Mouse (Mus musculus): ENCODE data around the gene Ugt2b38. TPM values are rescaled to one million over a fixed set of nuclear protein-coding genes. Genes with fewer than 3 reads are reported as not detected.
A peak's percentile ranks its signal among the peaks of the same experiment; 100 is the strongest.
"Not testable (repeated sequence)": the region's sequence is repeated elsewhere in the genome, so short reads cannot be mapped to it uniquely, and the experiment has no call there.

Ugt2b38 gene
- not detected in 2 replicates for polyA plus RNA-seq (2015; fragmentation: Nextera tagmentation; extraction: Ambion mirVana)

DNA sequence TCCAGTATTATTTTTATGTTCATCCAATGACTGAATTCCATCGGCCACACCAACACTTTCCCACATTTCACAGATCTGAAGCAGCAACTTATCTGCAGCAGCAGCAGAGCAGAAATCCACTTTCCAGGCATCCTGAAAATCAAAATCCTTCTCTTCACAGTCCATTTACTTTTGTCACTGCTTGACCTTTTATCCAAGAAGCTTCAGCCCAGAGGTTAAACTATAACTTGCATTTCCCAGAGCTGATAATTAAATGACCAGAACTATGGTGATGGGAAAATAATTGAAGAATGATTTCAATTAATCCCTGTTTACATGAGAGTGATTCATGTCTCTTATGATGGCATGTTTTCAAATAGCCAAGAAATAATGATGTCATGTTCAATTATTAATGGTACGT lies at the start of gene Ugt2b38:
TSS of gene Ugt2b38 (minus strand) at position 163 of the 400 bp plus-strand sequence.
- 91% methylated on average over 1 of the region's 2 CpGs for WGBS
- H3K4me2 ChIP-seq; H3K9me3 ChIP-seq; H3K36me3 ChIP-seq; H3K9ac ChIP-seq; H3K4me1 ChIP-seq; H3K27me3 ChIP-seq (replicated peaks); ATAC-seq (ENCODE audit: insufficient read depth, low FRiP score, low read depth); H3K4me3 ChIP-seq (replicated peaks); H3K27ac ChIP-seq: not testable (repeated sequence)

DNA sequence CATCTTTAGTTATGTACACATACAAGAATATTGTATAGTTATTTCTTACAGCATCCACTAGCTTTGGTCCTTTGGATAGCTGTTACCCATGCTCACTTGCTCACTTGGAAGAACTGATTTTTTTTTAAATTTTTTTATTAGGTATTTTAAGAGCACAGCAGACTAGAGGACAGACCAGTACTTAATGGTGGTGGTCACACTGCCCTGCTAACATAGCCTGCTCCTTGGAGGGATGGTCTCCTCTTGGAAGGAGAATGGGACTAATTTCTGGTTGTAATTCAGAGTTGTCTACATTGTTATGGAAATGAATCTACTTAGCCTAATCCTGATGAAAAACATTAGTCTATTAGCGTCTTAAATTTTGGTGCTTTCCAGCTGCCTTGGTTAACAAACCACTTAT lies 34.8 kb upstream of the Ugt2b38 start:
- no peak overlapping the region for H3K27ac ChIP-seq
- no peaks in the 10 kb centered on the region for H3K36me3 ChIP-seq
- H3K4me2 ChIP-seq: no peak overlapping the region
- no peak for ATAC-seq (ENCODE audit: insufficient read depth, low FRiP score, low read depth)
- no peaks in the 10 kb centered on the region for H3K27me3 ChIP-seq (replicated peaks)
- no peaks in the 10 kb centered on the region for H3K4me1 ChIP-seq
- H3K9ac ChIP-seq: no peak overlapping the region
- H3K9me3 ChIP-seq: no peaks in the 10 kb centered on the region
- H3K4me3 ChIP-seq (replicated peaks): no peak overlapping the region
- WGBS: 58% methylated on average over 1 of the region's 1 CpGs

GRCm38 (mm10) chr5:87457701-87458100 lies 33.7 kb upstream of the Ugt2b38 start:
- Histone ChIP-seq H3K27me3 (replicated peaks) (no peaks in the 10 kb centered on the region), H3K4me3 (replicated peaks) (no peak overlapping the region), H3K4me2 (no peak overlapping the region), H3K4me1 (no peaks in the 10 kb centered on the region), H3K9ac (no peak overlapping the region), H3K9me3 (no peaks in the 10 kb centered on the region), H3K36me3 (no peaks in the 10 kb centered on the region), H3K27ac (no peak overlapping the region)
- ATAC-seq (ENCODE audit: insufficient read depth, low FRiP score, low read depth): no peak

DNA sequence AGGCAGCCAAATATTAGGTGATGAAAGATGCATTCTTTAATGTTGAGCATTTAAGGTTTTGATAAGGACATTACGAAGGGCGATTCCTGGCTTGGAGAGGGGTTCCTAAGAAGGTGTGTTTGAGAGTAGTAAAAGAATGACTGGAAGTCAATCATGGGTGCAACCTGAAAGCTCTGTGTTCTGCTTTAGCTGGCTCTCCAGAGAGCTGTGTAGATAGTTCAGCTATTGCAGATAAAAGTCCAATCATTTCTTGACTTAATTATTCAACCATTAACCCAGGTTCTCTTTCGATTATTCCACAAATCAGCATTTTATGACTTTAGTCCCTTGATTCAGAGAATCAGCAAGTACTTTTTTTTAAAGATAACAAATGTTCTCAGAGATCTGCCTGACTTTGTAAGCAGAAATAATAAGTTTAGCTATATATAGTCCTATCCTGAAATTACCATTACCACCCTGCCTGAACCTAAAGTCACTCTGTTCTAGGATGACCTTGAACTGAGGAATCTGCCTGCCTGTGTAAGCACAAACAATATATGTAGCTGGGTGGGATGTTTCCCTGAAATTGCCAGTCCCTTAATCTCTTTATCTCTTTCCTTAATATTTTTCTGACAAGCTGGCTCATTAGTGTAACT lies 32.3 kb upstream of the Ugt2b38 start:
- 80% methylated on average over 3 of the region's 3 CpGs for WGBS
- no peaks in the 10 kb centered on the region for H3K9me3 ChIP-seq
- H3K9ac ChIP-seq: no peak overlapping the region
- no peak overlapping the region for H3K4me2 ChIP-seq
- no peak overlapping the region for H3K27ac ChIP-seq
- no peaks in the 10 kb centered on the region for H3K27me3 ChIP-seq (replicated peaks)
- H3K4me3 ChIP-seq (replicated peaks): no peak overlapping the region
- H3K4me1 ChIP-seq: no peaks in the 10 kb centered on the region
- H3K36me3 ChIP-seq: no peaks in the 10 kb centered on the region
- no peak for ATAC-seq (ENCODE audit: insufficient read depth, low FRiP score, low read depth)

DNA sequence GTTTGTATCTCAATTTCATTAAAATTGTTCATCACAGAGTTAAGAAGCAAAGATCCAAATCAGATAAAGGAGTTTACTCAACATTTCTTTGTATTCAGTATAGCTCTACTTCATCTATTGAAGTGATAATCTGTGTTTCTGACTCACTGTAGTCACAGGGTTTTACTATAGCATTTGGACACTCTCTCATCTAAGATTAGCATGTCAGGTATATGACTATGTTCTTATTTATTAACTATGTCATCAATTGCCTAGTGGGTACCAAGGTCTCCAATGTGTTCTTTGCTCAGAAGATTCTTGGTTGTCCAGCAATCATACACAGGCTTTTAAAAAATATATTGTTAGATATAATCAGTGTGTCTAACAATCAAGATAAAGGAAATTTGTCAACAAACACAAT lies 31.5 kb upstream of the Ugt2b38 start:
- no peak for ATAC-seq (ENCODE audit: insufficient read depth, low FRiP score, low read depth)

DNA sequence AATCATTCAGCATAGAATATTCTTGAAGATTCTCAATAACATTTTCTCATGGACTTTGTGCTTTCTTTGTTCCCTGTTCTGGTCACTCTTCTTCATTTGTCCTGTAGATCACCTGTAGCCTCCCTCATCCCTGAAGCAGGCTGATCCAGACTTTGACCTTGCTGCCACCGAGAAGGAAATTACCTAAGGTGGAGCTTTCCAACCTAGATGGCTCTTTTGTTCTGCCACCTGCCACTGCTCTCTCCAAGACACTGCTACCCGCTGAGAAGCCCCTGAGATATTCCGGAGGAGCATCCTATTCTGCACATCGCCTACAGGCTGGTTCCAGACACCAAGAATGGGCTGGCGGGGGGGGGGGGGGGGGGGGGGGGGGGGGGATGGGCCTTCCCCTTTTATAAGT lies 28.5 kb upstream of the Ugt2b38 start:
- not testable (repeated sequence) for H3K27ac ChIP-seq
- 88% methylated on average over 4 of the region's 5 CpGs for WGBS

More for the DNA sequence above, 31.5 kb upstream of the Ugt2b38 start:
- no peaks in the 10 kb centered on the region for H3K4me1 ChIP-seq
- H3K4me3 ChIP-seq (replicated peaks): no peak overlapping the region
- no peaks in the 10 kb centered on the region for H3K27me3 ChIP-seq (replicated peaks)
- no peaks in the 10 kb centered on the region for H3K36me3 ChIP-seq
- no peak overlapping the region for H3K27ac ChIP-seq
- H3K9me3 ChIP-seq: no peaks in the 10 kb centered on the region
- no peak overlapping the region for H3K4me2 ChIP-seq
- H3K9ac ChIP-seq: no peak overlapping the region

DNA sequence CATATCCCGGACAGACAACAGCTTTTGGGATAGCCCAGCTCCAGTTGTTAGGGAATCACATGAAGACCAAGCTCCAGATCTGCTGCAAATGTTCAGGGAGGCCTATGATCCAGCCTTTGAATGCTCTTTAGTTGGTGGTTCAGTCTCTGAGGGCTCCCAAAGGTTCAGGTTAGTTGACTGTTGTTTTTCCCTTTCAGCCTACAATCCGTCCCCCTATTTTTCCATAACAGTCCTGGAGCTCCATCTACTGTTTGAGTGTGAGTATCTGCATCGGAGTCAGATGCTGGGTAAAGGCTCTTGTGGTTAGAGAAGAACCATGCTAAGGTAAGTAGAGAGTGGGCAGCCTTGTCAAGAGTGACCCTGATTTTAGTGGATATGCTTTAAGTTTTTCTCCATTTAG lies 12.3 kb upstream of the Ugt2b38 start:
- 36% methylated on average over 3 of the region's 3 CpGs for WGBS
- Histone ChIP-seq H3K27ac (no peak overlapping the region), H3K4me2 (no peak overlapping the region), H3K4me1 (no peaks in the 10 kb centered on the region), H3K9ac (no peak overlapping the region), H3K4me3 (replicated peaks) (no peak overlapping the region), H3K36me3 (no peaks in the 10 kb centered on the region), H3K9me3 (no peaks in the 10 kb centered on the region), H3K27me3 (replicated peaks) (no peaks in the 10 kb centered on the region)
- ATAC-seq (ENCODE audit: insufficient read depth, low FRiP score, low read depth): peak; percentile 43; the same call in 1 of the 2 replicates

More for the DNA sequence above, 28.5 kb upstream of the Ugt2b38 start:
- not testable (repeated sequence) for H3K4me2 ChIP-seq; H3K9me3 ChIP-seq; H3K4me3 ChIP-seq (replicated peaks); H3K27me3 ChIP-seq (replicated peaks); H3K4me1 ChIP-seq; H3K9ac ChIP-seq; H3K36me3 ChIP-seq; ATAC-seq (ENCODE audit: insufficient read depth, low FRiP score, low read depth)

GRCm38 (mm10) chr5:87425676-87426075 lies 1.7 kb upstream of the Ugt2b38 start:
- no peak overlapping the region for H3K27ac ChIP-seq
- H3K4me2 ChIP-seq: no peak overlapping the region
- WGBS: 80% methylated on average over 3 of the region's 3 CpGs
- H3K36me3 ChIP-seq: no peaks in the 10 kb centered on the region
- no peaks in the 10 kb centered on the region for H3K9me3 ChIP-seq
- no peak overlapping the region for H3K4me3 ChIP-seq (replicated peaks)
- no peaks in the 10 kb centered on the region for H3K27me3 ChIP-seq (replicated peaks)
- H3K4me1 ChIP-seq: no peaks in the 10 kb centered on the region
- no peak overlapping the region for H3K9ac ChIP-seq
- no peak for ATAC-seq (ENCODE audit: insufficient read depth, low FRiP score, low read depth)

DNA sequence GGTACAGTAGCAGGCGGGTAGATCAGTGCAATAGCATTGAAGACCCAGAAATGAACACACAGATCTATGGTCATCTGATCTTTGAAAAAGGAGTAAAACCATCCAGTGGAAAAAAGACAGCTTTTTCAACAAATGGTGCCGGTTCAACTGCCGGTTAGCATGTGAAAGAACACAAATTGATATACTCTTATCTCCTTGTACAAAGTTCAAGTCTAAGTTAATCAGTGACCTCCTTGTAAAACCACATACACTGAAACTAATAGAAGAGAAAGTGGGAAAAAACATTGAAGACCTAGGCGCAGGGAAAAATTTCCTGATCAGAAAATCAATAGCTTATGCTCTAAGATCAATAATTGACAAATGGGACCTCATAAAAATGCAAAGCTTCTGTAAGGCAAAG lies 27.0 kb downstream of the Ugt2b38 start:
- WGBS: 73% methylated on average over 4 of the region's 4 CpGs
- Histone ChIP-seq H3K27me3 (replicated peaks) (no peaks in the 10 kb centered on the region), H3K9ac (no peak overlapping the region), H3K9me3 (no peaks in the 10 kb centered on the region), H3K36me3 (no peaks in the 10 kb centered on the region), H3K4me2 (no peak overlapping the region), H3K27ac (no peak overlapping the region), H3K4me1 (no peaks in the 10 kb centered on the region), H3K4me3 (replicated peaks) (no peak overlapping the region)
- peak; percentile 60; the same call in 1 of the 2 replicates for ATAC-seq (ENCODE audit: insufficient read depth, low FRiP score, low read depth)

- Histone ChIP-seq H3K4me3 (replicated peaks) (no peak overlapping the region), H3K4me2 (no peak overlapping the region), H3K4me1 (no peaks in the 10 kb centered on the region), H3K9me3 (no peaks in the 10 kb centered on the region), H3K27me3 (replicated peaks) (no peaks in the 10 kb centered on the region), H3K9ac (no peak overlapping the region), H3K36me3 (no peaks in the 10 kb centered on the region), H3K27ac (no peak overlapping the region)
- ATAC-seq (ENCODE audit: insufficient read depth, low FRiP score, low read depth): no peak
- 65% methylated on average over 2 of the region's 2 CpGs for WGBS
Observed at GRCm38 (mm10) chr5:87390818-87391217, 33.2 kb downstream of the Ugt2b38 start.

- ATAC-seq (ENCODE audit: insufficient read depth, low FRiP score, low read depth): no peak
- WGBS: 43% methylated on average over 2 of the region's 2 CpGs
- Histone ChIP-seq H3K27ac (no peak overlapping the region), H3K4me3 (replicated peaks) (no peak overlapping the region), H3K27me3 (replicated peaks) (no peaks in the 10 kb centered on the region), H3K9me3 (no peaks in the 10 kb centered on the region), H3K36me3 (no peaks in the 10 kb centered on the region), H3K4me2 (no peak overlapping the region), H3K9ac (no peak overlapping the region), H3K4me1 (no peaks in the 10 kb centered on the region)
Observed at GRCm38 (mm10) chr5:87380234-87380633, 43.8 kb downstream of the Ugt2b38 start.

- Histone ChIP-seq H3K27ac (no peak overlapping the region), H3K27me3 (replicated peaks) (no peaks in the 10 kb centered on the region), H3K36me3 (no peaks in the 10 kb centered on the region), H3K9ac (no peak overlapping the region), H3K4me2 (no peak overlapping the region), H3K4me1 (no peaks in the 10 kb centered on the region), H3K9me3 (no peaks in the 10 kb centered on the region), H3K4me3 (replicated peaks) (no peak overlapping the region)
- peak; percentile 47 for ATAC-seq (ENCODE audit: insufficient read depth, low FRiP score, low read depth)
Observed at GRCm38 (mm10) chr5:87379825-87380224, 44.2 kb downstream of the Ugt2b38 start.

- no peak overlapping the region for H3K4me2 ChIP-seq
- no peaks in the 10 kb centered on the region for H3K9me3 ChIP-seq
- no peak overlapping the region for H3K4me3 ChIP-seq (replicated peaks)
- no peak overlapping the region for H3K9ac ChIP-seq
- no peaks in the 10 kb centered on the region for H3K36me3 ChIP-seq
- ATAC-seq (ENCODE audit: insufficient read depth, low FRiP score, low read depth): no peak
- WGBS: 91% methylated on average over 3 of the region's 3 CpGs
- no peaks in the 10 kb centered on the region for H3K4me1 ChIP-seq
- H3K27me3 ChIP-seq (replicated peaks): no peaks in the 10 kb centered on the region
- H3K27ac ChIP-seq: no peak overlapping the region
Observed at GRCm38 (mm10) chr5:87375874-87376383, 48.1 kb downstream of the Ugt2b38 start.

Data from stomach, embryonic 15.5 days (tissue).